Mouse (Mus musculus): ENCODE data around the gene Rtel1. TPM values are rescaled to one million over a fixed set of nuclear protein-coding genes. Genes with fewer than 3 reads are reported as not detected.

The Rtel1 gene
- 107 TPM for total RNA-seq (2023)

DNA sequence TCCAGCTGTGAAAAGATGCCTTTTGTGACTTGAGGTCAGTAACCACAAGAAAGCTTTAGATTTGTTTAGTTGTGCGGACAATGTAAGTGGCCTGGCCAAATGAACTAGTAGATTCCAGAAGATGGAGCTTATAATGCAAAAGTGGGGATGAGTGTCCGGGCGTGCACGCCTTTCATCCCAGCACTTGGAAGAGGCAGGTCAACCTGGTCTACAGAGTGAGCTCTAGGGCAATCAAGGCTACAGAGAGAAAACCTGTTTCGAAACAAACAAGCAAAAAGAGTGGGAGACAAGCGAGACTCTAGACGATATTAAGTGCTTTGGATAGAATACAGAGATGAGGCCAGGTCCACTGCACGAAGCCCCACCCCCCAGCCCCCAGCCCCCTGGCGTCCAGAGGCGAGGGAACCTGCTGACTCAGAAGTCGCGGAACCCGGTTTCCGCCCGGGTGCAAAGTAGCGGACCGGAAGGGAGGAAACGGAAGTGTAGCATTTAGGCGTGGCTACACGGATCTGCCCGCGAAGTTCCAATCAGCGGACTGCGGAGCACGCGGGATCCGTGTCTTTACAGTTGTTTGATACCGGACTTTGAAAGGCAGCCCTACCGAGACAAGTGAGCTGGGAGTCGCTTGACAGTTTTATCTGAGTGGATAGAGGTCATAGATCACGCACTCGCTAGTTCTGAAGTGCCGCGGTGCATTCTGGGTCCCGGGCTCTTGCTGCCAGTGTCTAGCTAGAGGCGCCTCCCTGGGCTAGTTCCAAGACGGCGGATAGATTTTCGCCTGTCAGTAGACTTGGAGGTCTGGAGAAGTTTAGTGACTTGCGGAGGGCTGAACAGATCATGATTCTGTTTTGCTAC, at the start of gene Rtel1:
Gene Rtel1, plus strand, starts transcription at position 492 of the 855 bp plus-strand sequence.

DNA sequence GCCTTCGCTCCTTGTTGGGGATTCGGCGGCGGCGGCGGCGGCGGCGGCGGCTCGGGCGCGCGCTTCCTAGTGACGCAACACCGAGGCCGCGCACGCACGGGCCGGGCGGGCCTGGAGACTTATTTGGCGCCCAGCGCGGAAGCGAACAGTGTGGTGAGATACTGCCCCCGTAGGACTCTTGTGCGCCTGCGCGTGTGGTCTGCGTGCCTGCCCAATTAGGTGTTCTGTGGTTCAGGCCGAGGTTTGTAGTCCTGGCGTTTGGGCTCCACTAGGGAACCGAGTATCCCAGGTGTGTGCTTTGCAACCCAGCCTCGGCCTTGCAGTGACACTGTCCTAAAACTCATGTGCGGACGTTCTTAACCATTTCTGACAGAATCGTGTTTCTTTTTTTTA, 31.6 kb upstream of the Rtel1 start, which contains the start of gene Gmeb2:
Gene Gmeb2, minus strand, starts transcription at position 78 of the 393 bp plus-strand sequence.

DNA sequence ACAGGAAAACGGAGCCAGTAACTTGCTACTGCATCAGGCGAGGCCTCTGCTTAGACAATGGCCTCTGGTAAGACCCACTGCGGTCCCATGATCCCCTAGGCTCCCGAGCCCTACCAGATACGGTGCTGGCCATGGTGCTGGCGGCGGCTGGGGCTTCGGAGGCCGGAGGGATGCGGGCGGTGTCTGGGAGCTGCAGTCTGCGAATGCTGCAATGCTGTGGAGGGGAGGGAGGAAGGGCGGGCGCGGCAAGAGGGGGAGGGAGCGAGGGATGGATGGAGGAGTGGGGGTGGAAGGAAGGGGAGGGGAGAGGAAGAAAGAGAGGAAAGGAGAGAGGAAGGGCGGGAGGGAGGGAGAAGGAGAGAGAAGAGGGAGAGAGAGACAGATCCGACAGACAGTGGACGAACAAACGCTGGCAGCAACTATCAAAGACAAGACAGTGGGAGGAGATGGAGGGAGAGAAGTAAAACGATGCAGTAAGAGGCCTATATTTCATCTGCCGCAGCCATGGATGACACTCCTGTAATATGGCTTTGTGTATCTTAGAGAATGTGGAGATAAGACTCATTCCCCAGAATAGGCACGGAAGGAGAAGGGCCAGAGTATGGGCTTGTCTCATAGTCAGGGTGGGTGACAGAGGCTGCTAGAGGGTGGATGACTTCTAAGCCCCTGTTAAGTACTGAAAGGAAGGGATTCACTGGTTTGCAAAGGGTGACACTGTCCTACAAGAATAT, 5.3 kb upstream of the Rtel1 start, which contains the start of gene Stmn3:
Gene Stmn3, minus strand, starts transcription at position 421 of the 731 bp plus-strand sequence.

DNA sequence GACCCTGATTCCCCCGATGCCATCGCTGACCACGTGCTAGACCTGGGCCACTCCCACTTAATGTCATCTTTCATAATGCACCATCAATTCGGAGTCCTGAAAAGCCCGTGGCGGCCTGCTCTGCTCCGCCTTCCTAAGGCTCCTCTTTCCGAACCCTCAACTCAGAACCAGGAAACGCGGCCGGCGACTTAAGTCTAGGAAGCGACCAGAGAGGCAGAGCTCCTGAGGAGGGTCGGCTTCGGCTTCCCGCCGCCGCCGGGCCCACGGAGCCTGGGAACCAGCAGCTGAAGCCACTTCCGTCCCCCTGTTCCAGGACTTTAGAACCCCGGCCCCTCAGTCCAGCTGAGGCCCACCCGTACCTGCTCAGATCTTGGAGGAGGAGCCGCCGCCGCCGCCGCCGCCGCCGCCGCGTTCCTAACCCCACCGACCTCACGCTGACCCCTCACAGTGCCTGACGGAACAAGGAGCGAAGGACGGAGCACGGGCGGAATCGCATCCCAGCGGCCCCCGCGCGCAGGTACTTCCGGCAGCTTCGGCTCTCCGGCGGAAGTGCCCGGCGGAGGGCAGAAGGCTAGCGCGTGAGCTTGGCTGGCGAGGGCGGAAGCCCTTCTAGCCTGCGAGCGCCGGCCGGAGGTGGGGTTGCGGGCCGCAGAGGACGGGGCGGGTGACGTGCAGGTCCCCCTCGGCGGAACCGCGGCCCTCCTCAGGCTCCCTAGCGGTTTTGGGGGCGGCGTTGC, 45.5 kb downstream of the Rtel1 start, which contains the start of the genes Zgpat and Arfrp1:
Gene Zgpat, plus strand, starts transcription at position 69 of the 737 bp plus-strand sequence.
Gene Arfrp1, minus strand, starts transcription at position 545 of the 737 bp plus-strand sequence.

DNA sequence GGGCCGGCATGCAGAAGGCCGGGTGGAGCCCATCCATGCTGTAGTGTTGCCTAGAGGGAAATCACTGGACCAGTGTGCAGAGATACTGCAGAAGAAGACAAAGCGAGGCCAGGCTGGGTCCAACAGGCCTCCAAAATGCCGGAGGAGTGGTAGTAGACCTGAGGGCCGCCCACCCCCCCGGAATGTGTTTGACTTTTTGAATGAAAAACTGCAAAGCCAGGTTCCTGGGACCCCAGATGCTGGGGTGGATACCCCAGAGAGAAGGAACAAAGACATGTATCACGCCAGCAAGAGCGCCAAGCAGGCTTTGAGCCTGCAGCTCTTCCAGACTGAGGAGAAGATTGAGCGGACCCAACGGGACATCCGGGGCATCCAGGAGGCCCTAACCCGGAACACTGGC, 60.2 kb downstream of the Rtel1 start, which contains the start of gene Lime1:
Gene Lime1, plus strand, starts transcription at position 301 of the 400 bp plus-strand sequence.

Other genes starting within 250 kb of the Rtel1 start
- not detected for gene Kcnq2, start 184.4 kb upstream of the Rtel1 start, total RNA-seq (2023)
- not detected for gene Eef1a2, start 162.7 kb upstream of the Rtel1 start, total RNA-seq (2023)
- gene Ppdpf, start 132.5 kb upstream of the Rtel1 start, total RNA-seq (2023) = 118 TPM
- gene Ptk6, start 117.0 kb upstream of the Rtel1 start, total RNA-seq (2023) = not detected
- 0.59 TPM for gene Srms, start 106.6 kb upstream of the Rtel1 start, total RNA-seq (2023)
- gene Fndc11, start 99.7 kb upstream of the Rtel1 start, total RNA-seq (2023) = 0.86 TPM
- gene Helz2, start 77.7 kb upstream of the Rtel1 start, total RNA-seq (2023) = 147 TPM
- gene Gmeb2, start 31.7 kb upstream of the Rtel1 start, total RNA-seq (2023) = 40.5 TPM
- gene Stmn3, start 5.2 kb upstream of the Rtel1 start, total RNA-seq (2023) = not detected
- gene Zgpat, start 45.2 kb downstream of the Rtel1 start, total RNA-seq (2023) = 123 TPM
- gene Arfrp1, start 45.7 kb downstream of the Rtel1 start, total RNA-seq (2023) = 87.5 TPM
- 249 TPM for gene Lime1, start 60.3 kb downstream of the Rtel1 start, total RNA-seq (2023)
- gene Zbtb46, start 139.7 kb downstream of the Rtel1 start, total RNA-seq (2023) = 0.65 TPM
- gene Abhd16b, start 173.5 kb downstream of the Rtel1 start, total RNA-seq (2023) = not detected
- gene Tpd52l2, start 177.4 kb downstream of the Rtel1 start, total RNA-seq (2023) = 86.2 TPM
- gene Dnajc5, start 200.7 kb downstream of the Rtel1 start, total RNA-seq (2023) = 121 TPM